Mouse (Mus musculus) cortical plate, adult 2 months (tissue): Measurements from ENCODE around the gene Ift22.

Experiments
- CTCF ChIP-seq: fragments of 200-500 bp; IDR thresholded peaks from 2 replicates; pipeline ENCODE4 v1.5.1; 2011; ENCODE audit warnings: mild to moderate bottlenecking, control low read depth, low read length; ENCODE audit not compliant: insufficient read depth; ENCODE audit errors: extremely low read depth
- POLR2A ChIP-seq: fragments of 200-500 bp; IDR thresholded peaks from 2 replicates; pipeline ENCODE4 v1.6.1; 2011; ENCODE audit warnings: mild to moderate bottlenecking, low read length, control low read depth; ENCODE audit not compliant: insufficient read depth; ENCODE audit errors: extremely low read depth

DNA sequence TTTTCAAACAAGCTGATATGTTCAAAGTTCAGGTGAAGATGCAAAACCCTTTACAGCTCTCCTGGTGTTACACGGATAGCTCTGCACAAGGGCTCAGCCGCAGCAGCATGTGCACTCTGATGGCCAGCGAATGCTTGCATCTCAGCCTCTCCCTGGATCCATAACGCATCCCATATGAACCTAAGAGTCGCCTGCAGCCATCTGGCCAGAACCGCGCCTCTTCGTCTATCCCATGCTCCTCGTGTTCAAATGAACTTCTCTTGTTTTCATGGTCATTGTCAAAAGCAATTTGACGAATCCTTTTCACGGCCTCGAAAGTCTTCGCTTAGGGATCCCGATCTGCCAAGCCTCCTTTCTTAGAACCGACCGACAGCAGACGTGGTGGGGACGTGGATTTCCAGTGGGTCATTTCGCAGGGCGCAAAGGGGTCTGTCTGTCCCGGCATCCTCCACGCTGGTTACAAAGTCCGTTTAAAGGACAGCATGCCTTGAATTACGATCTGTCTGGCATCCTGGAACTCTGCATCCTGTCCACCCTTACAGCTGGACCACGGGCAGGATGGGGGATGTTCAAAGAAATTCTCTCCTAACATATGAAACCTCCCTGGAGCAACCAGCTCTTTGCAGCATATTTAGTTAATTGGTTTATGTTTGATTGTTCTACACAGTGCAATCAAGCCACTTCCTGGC is 13.0 kb upstream of the Ift22 start:
- TF ChIP-seq CTCF (no peak), POLR2A (no peak)
